Mouse (Mus musculus) forelimb bud, embryonic 11.5 days (tissue): Measurements from ENCODE around the gene Marveld3.

ENCODE experiments used
- DNase-seq: peaks from one replicate; pipeline ENCODE4 v3.0.0-alpha.2; 2012; ENCODE audit warnings: low read depth, low spot score

Marveld3 gene

GRCm38 (mm10) chr8:109961693-109962367, at the start of gene Marveld3:
Marveld3 (minus strand) TSS chr8:109962203.
- DNase-seq, result peak; percentile 43

GRCm38 (mm10) chr8:110010868-110011267, 48.9 kb upstream of the Marveld3 start:
- peak; percentile 49 for DNase-seq

GRCm38 (mm10) chr8:110008995-110009446, 47.0 kb upstream of the Marveld3 start:
- DNase-seq, result no peak

GRCm38 (mm10) chr8:110008228-110008994, 46.4 kb upstream of the Marveld3 start:
- DNase-seq, result no peak

GRCm38 (mm10) chr8:110006312-110007023, 44.5 kb upstream of the Marveld3 start:
- DNase-seq, result peak; percentile 3

GRCm38 (mm10) chr8:110004300-110004699, 42.3 kb upstream of the Marveld3 start:
- DNase-seq, result no peak

- DNase-seq, result peak; percentile 32
Observed at GRCm38 (mm10) chr8:110002953-110003352, 41.0 kb upstream of the Marveld3 start.

- no peak for DNase-seq
Observed at GRCm38 (mm10) chr8:109999974-110000373, 38.0 kb upstream of the Marveld3 start.

- DNase-seq, result no peak
Observed at GRCm38 (mm10) chr8:109998066-109998465, 36.1 kb upstream of the Marveld3 start.

GRCm38 (mm10) chr8:109997381-109997780, 35.4 kb upstream of the Marveld3 start:
- no peak for DNase-seq

GRCm38 (mm10) chr8:109992951-109993350, 30.9 kb upstream of the Marveld3 start:
- no peak for DNase-seq

- no peak for DNase-seq
Observed at GRCm38 (mm10) chr8:109992166-109992565, 30.2 kb upstream of the Marveld3 start.

GRCm38 (mm10) chr8:109990224-109990623, 28.2 kb upstream of the Marveld3 start, which contains the start of gene Tat:
Tat (plus strand) TSS chr8:109990437.
- DNase-seq, result no peak

- no peak for DNase-seq
Observed at GRCm38 (mm10) chr8:109989151-109989550, 27.1 kb upstream of the Marveld3 start.

GRCm38 (mm10) chr8:109987776-109988175, 25.8 kb upstream of the Marveld3 start:
- no peak for DNase-seq

GRCm38 (mm10) chr8:109986384-109986783, 24.4 kb upstream of the Marveld3 start:
- DNase-seq, result no peak

- no peak for DNase-seq
Observed at GRCm38 (mm10) chr8:109983944-109984343, 21.9 kb upstream of the Marveld3 start.

- no peak for DNase-seq
Observed at GRCm38 (mm10) chr8:109982386-109983105, 20.5 kb upstream of the Marveld3 start.

GRCm38 (mm10) chr8:109979339-109979738, 17.3 kb upstream of the Marveld3 start:
- no peak for DNase-seq

- DNase-seq, result no peak
Observed at GRCm38 (mm10) chr8:109972901-109973300, 10.9 kb upstream of the Marveld3 start.

GRCm38 (mm10) chr8:109970323-109970722, 8.3 kb upstream of the Marveld3 start:
- peak; percentile 52 for DNase-seq
